Mouse (Mus musculus) thymus, postnatal 0 days (tissue): ENCODE results near the gene Prickle1. TPM values are rescaled to one million over a fixed set of nuclear protein-coding genes. Genes with fewer than 3 reads are reported as not detected.

Experiments used
- polyA plus RNA-seq: library from polyadenylated mRNA; unstranded; fragments of >200 nt; fragmentation: Nextera tagmentation; extraction: Ambion mirVana; gene quantifications from 2 replicates; pipeline ENCODE4 v1.2.1, GENCODE M21; 2015

The Prickle1 gene
- polyA plus RNA-seq, 1 experiment from 2014 or later = 11.8 TPM

Other genes starting within 250 kb of the Prickle1 start
- 125 and 132 TPM in 2 replicates for gene Zcrb1, start 197.6 kb downstream of the Prickle1 start, polyA plus RNA-seq
- 43.1 and 43.5 TPM in 2 replicates for gene Pphln1, start 197.5 kb downstream of the Prickle1 start, polyA plus RNA-seq